Mouse (Mus musculus): Measurements from ENCODE around the gene Poc5. TPM values are rescaled to one million over a fixed set of nuclear protein-coding genes. Genes with fewer than 3 reads are reported as not detected.
A peak's percentile ranks its signal among the peaks of the same experiment; 100 is the strongest.

The Poc5 gene
- 31.0 and 34.1 TPM in 2 replicates for polyA plus RNA-seq (2016; fragmentation: Nextera tagmentation; extraction: Ambion mirVana)

DNA sequence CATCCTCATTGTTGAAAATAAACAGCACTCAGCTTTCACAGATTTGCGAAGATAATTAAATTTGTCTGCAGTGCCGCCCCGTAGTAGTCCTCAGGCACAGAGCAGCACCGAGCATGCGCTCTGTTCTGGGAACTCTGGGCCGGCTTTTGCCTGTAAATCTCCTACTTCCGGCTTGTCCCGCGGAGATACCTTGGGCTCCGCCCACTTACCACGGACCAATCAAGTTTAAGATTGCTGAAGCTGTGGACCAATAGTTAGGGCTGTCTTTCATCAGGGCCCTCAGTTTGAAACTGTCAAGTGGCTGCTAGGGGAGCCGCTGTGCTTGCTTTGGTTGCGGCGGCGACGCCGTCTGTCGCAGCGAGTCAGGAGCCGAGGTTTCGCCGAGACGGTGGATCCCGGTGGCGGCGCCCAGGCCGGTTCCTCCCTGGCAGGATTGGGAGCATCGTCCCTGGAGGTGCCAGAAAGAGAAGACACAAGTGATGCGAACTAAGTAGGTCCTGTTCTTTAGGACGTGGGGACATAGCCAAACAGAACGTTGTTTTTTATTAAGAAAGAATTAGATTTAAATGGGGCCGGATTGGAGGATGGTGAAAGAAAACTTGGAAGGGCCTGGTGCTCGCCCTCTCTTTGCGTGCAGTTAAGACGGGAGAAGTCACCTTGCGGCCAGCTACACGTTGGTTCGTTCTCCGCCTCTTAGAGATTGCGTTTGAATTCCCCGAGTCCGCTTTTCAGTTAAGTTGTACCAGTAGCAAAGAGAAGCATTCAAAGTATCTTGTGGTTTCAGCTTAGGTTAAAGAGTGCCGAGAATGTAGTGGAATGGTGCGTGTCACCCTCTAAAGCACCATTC is at the start of gene Poc5:
Gene Poc5, plus strand, starts transcription at position 253 of the 847 bp plus-strand sequence.
- Histone ChIP-seq H3K27me3 (no peaks in the 10 kb centered on the region), H3K4me2 (replicated peaks) (peak within 1 kb of the TSS; percentile 84), H3K4me3 (peak within 1 kb of the TSS; percentile 81), H3K36me3 (peaks cover 25% of the 10 kb centered on the region), H3K9ac (peak within 1 kb of the TSS; percentile 79), H3K4me1 (peaks cover 8% of the 10 kb centered on the region), H3K9me3 (replicated peaks) (no peaks in the 10 kb centered on the region), H3K27ac (peak within 1 kb of the TSS; percentile 58)
- under 1% methylated on average over 44 of the region's 44 CpGs for WGBS
- ATAC-seq (ENCODE audit: low FRiP score) = peak; percentile 100

DNA sequence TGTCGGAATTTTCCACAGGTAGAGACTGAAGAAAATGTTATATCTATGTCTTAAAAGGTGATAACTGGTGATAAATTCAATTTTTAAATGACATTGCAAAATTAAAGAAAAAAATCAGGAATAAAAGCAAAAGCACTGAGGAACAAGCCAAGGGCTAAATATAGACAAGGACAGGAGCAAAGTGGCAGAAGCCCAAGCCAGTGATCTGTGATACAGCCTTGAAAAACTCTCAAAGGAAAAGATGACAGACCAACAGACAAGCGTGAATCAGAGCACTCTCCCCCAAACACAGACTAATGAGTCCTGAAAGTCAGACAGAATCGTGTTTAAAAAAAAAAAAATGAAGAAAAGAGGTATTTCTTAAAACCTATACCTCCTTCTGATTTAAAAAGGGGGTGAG is 46.6 kb upstream of the Poc5 start:
- Histone ChIP-seq H3K4me2 (replicated peaks) (no peak overlapping the region), H3K27ac (no peak overlapping the region), H3K4me1 (no peaks in the 10 kb centered on the region), H3K9ac (no peak overlapping the region), H3K9me3 (replicated peaks) (no peaks in the 10 kb centered on the region), H3K4me3 (no peak overlapping the region), H3K27me3 (no peaks in the 10 kb centered on the region), H3K36me3 (no peaks in the 10 kb centered on the region)
- no peak for ATAC-seq (ENCODE audit: low FRiP score)
- 78% methylated on average over 3 of the region's 3 CpGs for WGBS

DNA sequence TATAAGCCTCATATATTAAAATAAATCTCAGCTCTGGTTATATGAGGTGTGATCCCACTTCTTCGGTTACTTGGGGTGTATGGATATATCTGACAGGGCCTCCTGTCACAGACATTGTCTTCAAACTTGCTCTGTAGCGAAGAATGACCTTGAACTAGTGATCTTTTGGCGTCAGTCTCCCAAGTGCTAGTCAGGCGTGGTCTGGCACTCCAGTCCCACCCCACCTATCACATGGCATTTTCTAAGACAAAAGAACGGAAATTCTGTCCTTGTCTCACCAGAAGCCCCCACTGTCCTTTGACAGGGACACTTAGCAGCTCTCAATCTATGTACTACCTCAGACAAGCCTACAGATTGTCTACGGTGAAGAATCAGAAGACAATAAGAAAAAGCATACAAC is 43.3 kb upstream of the Poc5 start:
- no peak overlapping the region for H3K9ac ChIP-seq
- WGBS = 89% methylated on average over 6 of the region's 6 CpGs

DNA sequence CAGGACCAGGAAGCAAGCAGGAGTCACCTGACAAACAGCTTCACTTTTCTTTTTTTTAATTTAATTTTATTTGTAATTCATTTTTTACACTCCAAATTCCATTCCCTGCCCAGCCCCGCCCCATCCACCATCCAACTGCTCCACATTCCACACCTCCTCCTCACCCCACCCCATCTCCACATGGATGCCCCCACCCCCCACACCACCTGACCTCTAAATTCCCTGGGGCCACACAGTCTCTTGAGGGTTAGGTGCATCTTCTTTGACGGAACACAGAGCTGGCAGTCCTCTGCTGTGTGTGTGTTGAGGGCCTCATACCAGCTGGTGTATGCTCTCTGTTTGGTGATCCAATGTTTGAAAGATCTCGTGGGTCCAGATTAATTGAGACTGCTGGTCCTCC is 41.5 kb upstream of the Poc5 start:
- H3K27me3 ChIP-seq = no peaks in the 10 kb centered on the region
- no peaks in the 10 kb centered on the region for H3K9me3 ChIP-seq (replicated peaks)
- no peak for ATAC-seq (ENCODE audit: low FRiP score)
- 49% methylated on average over 3 of the region's 3 CpGs for WGBS
- no peak overlapping the region for H3K9ac ChIP-seq
- H3K4me3 ChIP-seq = no peak overlapping the region
- H3K27ac ChIP-seq = no peak overlapping the region
- H3K4me1 ChIP-seq = no peaks in the 10 kb centered on the region
- H3K36me3 ChIP-seq = no peaks in the 10 kb centered on the region
- H3K4me2 ChIP-seq (replicated peaks) = no peak overlapping the region

More for the DNA sequence above, 43.3 kb upstream of the Poc5 start:
- Histone ChIP-seq H3K4me1 (no peaks in the 10 kb centered on the region), H3K36me3 (no peaks in the 10 kb centered on the region), H3K27ac (no peak overlapping the region), H3K4me3 (no peak overlapping the region), H3K9me3 (replicated peaks) (no peaks in the 10 kb centered on the region), H3K4me2 (replicated peaks) (no peak overlapping the region), H3K27me3 (no peaks in the 10 kb centered on the region)
- no peak for ATAC-seq (ENCODE audit: low FRiP score)

DNA sequence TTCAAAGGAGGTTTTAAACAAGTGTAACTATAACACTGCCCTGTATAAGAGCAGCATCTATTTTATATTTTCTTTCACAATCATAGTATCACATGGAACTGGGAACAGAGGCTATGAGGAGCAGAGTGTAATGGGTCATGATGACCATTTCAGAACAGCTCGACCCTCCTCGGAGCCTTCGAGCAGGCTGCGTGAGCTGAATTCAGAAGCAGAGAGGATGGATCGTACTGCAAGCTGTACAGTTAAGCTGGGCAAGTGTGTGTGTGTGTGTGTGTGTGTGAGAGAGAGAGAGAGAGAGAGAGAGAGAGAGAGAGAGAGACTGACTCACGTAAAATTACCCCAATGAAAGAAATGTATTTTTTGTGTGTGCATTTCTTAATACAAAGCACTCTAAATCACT is 37.9 kb upstream of the Poc5 start:
- Histone ChIP-seq H3K27ac (0 out of 2 replicates have a peak overlapping the region, but pooled peaks have one; percentile 60), H3K9me3 (replicated peaks) (no peaks in the 10 kb centered on the region), H3K4me2 (replicated peaks) (no peak overlapping the region), H3K4me3 (no peak overlapping the region), H3K27me3 (no peaks in the 10 kb centered on the region), H3K9ac (no peak overlapping the region), H3K36me3 (no peaks in the 10 kb centered on the region), H3K4me1 (no peaks in the 10 kb centered on the region)
- 83% methylated on average over 6 of the region's 6 CpGs for WGBS
- no peak for ATAC-seq (ENCODE audit: low FRiP score)

DNA sequence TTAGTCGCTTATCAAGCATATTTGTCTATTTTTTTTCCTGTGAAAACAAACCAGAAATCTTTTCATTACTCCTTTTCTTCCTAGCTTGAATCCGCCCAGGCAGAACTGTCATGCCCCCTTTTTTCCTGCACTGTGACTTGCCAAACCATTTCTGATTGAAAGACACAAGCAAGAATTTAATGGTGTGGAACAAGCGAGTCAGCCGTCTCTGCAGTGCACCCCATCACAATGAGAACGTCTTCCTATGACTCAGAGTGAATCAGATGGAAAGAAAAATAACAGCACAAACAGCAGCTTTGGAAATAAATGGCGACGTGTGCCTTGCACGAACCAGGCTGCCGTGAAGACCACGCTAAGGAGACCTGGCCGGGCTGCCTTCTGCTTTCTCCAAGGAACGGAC is 36.8 kb upstream of the Poc5 start:
- H3K4me2 ChIP-seq (replicated peaks) = no peak overlapping the region
- H3K9me3 ChIP-seq (replicated peaks) = no peaks in the 10 kb centered on the region
- H3K36me3 ChIP-seq = no peaks in the 10 kb centered on the region
- H3K4me1 ChIP-seq = no peaks in the 10 kb centered on the region
- peak overlapping the region; percentile 32; the same call in 1 of the 2 replicates for H3K27ac ChIP-seq
- no peaks in the 10 kb centered on the region for H3K27me3 ChIP-seq
- 72% methylated on average over 12 of the region's 12 CpGs for WGBS
- ATAC-seq (ENCODE audit: low FRiP score) = no peak
- H3K4me3 ChIP-seq = no peak overlapping the region
- H3K9ac ChIP-seq = no peak overlapping the region

DNA sequence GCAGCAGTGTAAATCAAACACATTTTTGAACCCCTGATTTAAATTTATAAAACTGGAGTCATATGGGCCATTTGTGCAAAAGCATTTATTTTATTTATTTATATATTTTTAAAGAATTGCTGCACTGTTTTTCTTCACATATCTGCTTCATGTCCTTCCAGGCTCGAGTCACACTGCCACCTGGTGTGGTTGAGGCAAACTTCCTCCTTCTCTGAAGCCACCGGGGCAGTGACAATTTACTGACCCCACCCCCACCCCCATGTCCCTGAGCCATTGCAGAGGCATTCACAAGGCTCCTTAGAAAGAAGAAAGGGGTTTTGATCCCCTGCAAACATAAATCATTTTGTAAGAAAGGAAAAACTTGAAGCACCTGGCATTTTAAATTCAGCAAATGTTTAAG is 12.6 kb upstream of the Poc5 start:
- no peaks in the 10 kb centered on the region for H3K4me1 ChIP-seq
- no peak overlapping the region for H3K4me3 ChIP-seq

DNA sequence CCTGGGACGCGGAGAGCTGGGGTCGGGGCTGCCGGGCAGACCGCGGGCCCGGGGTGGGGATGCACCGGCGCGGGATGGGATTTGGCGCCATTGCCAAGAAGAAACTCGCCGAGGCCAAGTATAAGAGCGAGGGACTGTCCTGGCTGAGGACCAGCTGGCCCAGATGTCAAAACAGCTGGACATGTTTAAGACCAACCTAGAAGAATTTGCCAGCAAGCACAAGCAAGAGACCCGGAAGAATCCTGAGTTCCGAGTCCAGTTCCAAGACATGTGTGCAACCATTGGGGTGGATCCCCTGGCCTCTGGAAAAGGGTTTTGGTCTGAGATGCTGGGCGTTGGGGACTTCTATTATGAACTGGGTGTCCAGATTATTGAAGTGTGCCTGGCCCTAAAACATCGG is 11.2 kb upstream of the Poc5 start:
- H3K4me1 ChIP-seq = no peaks in the 10 kb centered on the region
- 94% methylated on average over 18 of the region's 18 CpGs for WGBS

More for the DNA sequence above, 12.6 kb upstream of the Poc5 start:
- Histone ChIP-seq H3K27me3 (no peaks in the 10 kb centered on the region), H3K4me2 (replicated peaks) (no peak overlapping the region), H3K9me3 (replicated peaks) (no peaks in the 10 kb centered on the region), H3K27ac (no peak overlapping the region), H3K36me3 (no peaks in the 10 kb centered on the region), H3K9ac (no peak overlapping the region)
- 2% methylated on average over 2 of the region's 2 CpGs for WGBS
- ATAC-seq (ENCODE audit: low FRiP score) = no peak

DNA sequence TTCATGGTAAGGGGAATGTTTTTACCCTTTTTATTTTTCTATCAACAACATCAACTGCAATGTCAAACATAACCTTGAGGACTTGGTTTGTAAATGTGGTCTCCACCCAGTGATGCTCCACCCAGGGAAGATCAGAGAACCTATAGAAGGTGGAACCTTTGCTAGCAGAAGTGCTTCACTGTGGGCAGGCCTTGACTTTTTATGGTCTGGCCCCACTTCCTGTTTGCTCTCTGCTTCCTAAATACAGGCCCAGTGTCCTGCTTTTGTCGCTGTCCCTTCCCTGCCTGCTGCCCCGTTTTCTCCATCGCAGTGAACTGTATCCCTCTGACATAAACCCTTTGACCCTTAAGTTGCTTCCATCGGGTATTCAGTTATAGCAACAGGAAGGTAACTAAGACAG is 10.2 kb upstream of the Poc5 start:
- H3K4me1 ChIP-seq = no peaks in the 10 kb centered on the region
- no peak for ATAC-seq (ENCODE audit: low FRiP score)

More for the DNA sequence above, 11.2 kb upstream of the Poc5 start:
- no peak overlapping the region for H3K4me3 ChIP-seq
- ATAC-seq (ENCODE audit: low FRiP score) = no peak
- H3K27me3 ChIP-seq = no peaks in the 10 kb centered on the region
- H3K27ac ChIP-seq = no peak overlapping the region
- H3K4me2 ChIP-seq (replicated peaks) = no peak overlapping the region
- no peaks in the 10 kb centered on the region for H3K36me3 ChIP-seq
- H3K9ac ChIP-seq = no peak overlapping the region
- no peaks in the 10 kb centered on the region for H3K9me3 ChIP-seq (replicated peaks)

DNA sequence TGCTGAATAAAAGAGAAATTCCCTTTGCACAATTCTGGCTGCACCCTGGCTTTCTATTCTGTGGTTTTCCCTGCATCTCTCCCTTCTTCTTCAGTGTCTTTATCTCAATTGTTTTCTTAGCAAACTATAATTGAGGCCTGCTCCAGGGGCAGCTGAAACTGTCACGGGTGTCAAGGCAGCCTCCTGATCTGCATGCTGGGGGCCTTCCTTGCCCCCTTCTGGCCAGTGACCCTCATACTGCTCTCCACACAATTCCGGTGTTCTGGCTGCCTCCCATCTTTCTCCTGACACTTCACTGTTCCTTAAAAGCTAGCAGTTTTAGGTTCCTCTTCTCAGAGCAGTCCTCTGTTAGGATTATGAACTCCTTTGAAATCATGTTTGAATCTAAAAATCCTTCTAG is 1.2 kb downstream of the Poc5 start:
- Histone ChIP-seq H3K27ac (no peak overlapping the region), H3K4me2 (replicated peaks) (peak overlapping the region; percentile 84), H3K4me1 (peaks cover 8% of the 10 kb centered on the region), H3K36me3 (peaks cover 34% of the 10 kb centered on the region), H3K27me3 (no peaks in the 10 kb centered on the region), H3K9me3 (replicated peaks) (no peaks in the 10 kb centered on the region), H3K9ac (peak overlapping the region; percentile 79; the same call in 1 of the 2 replicates), H3K4me3 (peak overlapping the region; percentile 81)
- 14% methylated on average over 2 of the region's 2 CpGs for whole genome bisulfite sequencing
- ATAC-seq (ENCODE audit: low FRiP score) = no peak

More for the DNA sequence above, 10.2 kb upstream of the Poc5 start:
- Histone ChIP-seq H3K9ac (no peak overlapping the region), H3K36me3 (no peaks in the 10 kb centered on the region), H3K27me3 (no peaks in the 10 kb centered on the region), H3K4me2 (replicated peaks) (no peak overlapping the region), H3K9me3 (replicated peaks) (no peaks in the 10 kb centered on the region), H3K4me3 (no peak overlapping the region), H3K27ac (no peak overlapping the region)
- 84% methylated on average over 4 of the region's 4 CpGs for WGBS

DNA sequence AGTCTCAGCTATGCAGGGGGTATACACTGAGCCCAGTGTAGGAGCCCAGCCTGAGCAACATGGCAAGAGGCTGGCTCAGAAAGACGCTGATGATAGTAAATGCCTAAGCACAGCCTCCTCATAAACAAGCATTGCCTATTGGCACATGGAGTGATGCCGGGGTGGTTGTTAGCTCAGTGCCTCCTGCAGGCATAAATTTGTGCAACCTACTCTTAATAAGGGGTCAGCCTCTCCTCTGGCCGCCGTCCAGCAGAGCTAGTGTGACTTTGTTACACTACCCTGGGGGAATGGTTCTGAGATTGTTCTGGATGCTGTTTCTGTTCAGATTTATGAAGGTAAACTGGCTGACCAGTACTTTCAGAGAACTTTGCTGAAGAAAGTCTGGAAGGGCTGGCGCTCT is 13.2 kb downstream of the Poc5 start:
- Histone ChIP-seq H3K4me1 (no peaks in the 10 kb centered on the region), H3K36me3 (peaks cover 88% of the 10 kb centered on the region), H3K27ac (no peak overlapping the region), H3K4me2 (replicated peaks) (no peak overlapping the region), H3K4me3 (no peak overlapping the region), H3K9me3 (replicated peaks) (no peaks in the 10 kb centered on the region), H3K9ac (no peak overlapping the region), H3K27me3 (no peaks in the 10 kb centered on the region)
- 95% methylated on average over 5 of the region's 5 CpGs for WGBS
- no peak for ATAC-seq (ENCODE audit: low FRiP score)

DNA sequence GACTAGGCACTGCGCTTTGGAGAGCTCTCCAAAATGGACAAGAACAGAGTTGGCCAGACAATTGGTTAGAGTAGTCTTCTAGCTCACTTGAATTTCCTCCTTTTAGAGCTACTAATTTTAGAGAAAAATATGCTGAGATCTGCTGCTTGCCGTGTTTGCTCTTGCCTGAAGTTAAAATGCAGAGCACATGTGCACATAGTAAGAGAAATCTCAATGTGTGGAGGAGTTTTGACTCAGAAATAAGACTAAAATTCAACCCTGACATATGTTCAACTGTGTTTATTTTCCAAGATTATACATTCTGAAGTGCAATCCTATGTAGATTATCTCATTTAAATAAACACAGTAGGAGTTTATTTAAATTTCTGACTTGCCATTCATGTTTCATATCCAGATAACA is 17.4 kb downstream of the Poc5 start:
- H3K4me1 ChIP-seq = no peaks in the 10 kb centered on the region
- no peaks in the 10 kb centered on the region for H3K27me3 ChIP-seq
- 95% methylated on average over 2 of the region's 2 CpGs for WGBS
- H3K36me3 ChIP-seq = peaks cover 68% of the 10 kb centered on the region
- H3K9me3 ChIP-seq (replicated peaks) = no peaks in the 10 kb centered on the region
- no peak overlapping the region for H3K4me3 ChIP-seq
- H3K9ac ChIP-seq = no peak overlapping the region
- no peak overlapping the region for H3K27ac ChIP-seq
- no peak for ATAC-seq (ENCODE audit: low FRiP score)
- H3K4me2 ChIP-seq (replicated peaks) = no peak overlapping the region

DNA sequence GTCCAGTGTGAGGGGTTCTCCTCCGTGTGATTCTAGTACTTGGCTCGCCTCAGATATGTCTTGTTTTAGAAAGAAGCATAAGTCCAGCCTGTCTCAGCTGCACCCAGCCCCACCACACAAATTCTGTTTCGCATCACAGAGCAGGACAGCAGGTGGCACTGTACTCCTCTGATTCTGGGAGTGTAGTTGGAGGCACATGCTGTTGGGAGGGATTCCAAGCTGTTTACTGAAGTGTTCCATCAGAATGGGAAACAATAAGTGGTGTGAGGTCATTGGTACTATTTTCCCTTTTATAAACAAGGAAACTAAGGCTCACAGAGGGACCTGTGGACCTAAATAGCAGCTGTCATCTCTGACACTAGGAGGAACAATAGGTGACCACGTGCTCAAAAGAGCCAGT is 18.9 kb downstream of the Poc5 start:
- Histone ChIP-seq H3K27ac (no peak overlapping the region), H3K4me3 (no peak overlapping the region), H3K4me1 (no peaks in the 10 kb centered on the region), H3K36me3 (peaks cover 71% of the 10 kb centered on the region), H3K4me2 (replicated peaks) (no peak overlapping the region), H3K9ac (no peak overlapping the region), H3K27me3 (no peaks in the 10 kb centered on the region), H3K9me3 (replicated peaks) (no peaks in the 10 kb centered on the region)
- WGBS = 75% methylated on average over 4 of the region's 4 CpGs
- ATAC-seq (ENCODE audit: low FRiP score) = no peak
